Mouse (Mus musculus): Measurements from ENCODE around the gene Ace.

DNA sequence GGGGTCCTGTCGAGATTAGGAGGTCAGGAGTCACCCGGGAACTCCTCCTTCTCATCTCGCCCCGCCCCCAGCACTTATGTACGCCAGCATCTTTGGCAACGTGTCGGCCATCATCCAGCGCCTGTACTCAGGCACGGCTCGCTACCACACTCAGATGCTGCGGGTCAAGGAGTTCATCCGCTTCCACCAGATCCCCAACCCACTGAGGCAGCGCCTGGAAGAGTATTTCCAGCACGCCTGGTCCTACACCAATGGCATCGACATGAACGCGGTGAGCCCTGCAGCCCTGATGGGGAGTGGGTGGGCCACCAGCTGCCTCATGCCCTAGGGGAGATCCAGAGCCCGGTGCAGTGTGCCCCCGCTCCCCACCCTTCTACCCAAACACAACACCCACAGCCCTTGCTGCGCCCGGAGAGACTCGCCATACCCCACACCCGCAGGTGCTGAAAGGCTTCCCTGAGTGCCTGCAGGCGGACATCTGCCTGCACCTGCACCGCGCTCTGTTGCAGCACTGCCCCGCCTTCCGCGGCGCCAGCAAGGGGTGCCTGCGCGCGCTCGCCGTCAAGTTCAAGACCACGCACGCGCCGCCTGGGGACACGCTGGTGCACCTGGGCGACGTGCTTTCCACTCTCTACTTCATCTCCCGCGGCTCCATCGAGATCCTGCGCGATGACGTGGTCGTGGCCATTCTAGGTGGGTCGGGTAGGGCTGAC is 52.5 kb downstream of the Ace start:
- TF ChIP-seq CTCF (IDR thresholded peaks at IDR 0.05; ENCODE audit: borderline replicate concordance, extremely low read depth, insufficient read depth, insufficient read length) (no peak), POLR2A (IDR thresholded peaks at IDR 0.05; ENCODE audit: borderline replicate concordance, extremely low read depth, insufficient read depth, insufficient read length, poor library complexity, severe bottlenecking) (no peak)
